Mouse (Mus musculus): ENCODE results near the gene Ttc7b. TPM values are rescaled to one million over a fixed set of nuclear protein-coding genes. Genes with fewer than 3 reads are reported as not detected.

Ttc7b gene
- total and polyA plus RNA-seq, 3 experiments: 21.1 to 33.9 (median 26.8) TPM

GRCm38 (mm10) chr12:100493211-100493610 is 27.4 kb downstream of the Ttc7b start:
- DNase-seq (ENCODE audit: low spot score) (no peak), ATAC-seq (ENCODE audit: extremely low read depth, insufficient number of reproducible peaks, low FRiP score, poor library complexity, severe bottlenecking) (no peak)
- H3K4me1 ChIP-seq (ENCODE audit: insufficient read depth, low read depth, low read length): peaks cover 3% of the 10 kb centered on the region; the same call in 1 of the 2 replicates
- H3K9me3 ChIP-seq (replicated peaks): no peaks in the 10 kb centered on the region
- peaks cover 31% of the 10 kb centered on the region for H3K36me3 ChIP-seq (replicated peaks)
- no peak overlapping the region for H3K4me3 ChIP-seq (ENCODE audit: low read depth, low read length)
- H3K27me3 ChIP-seq (ENCODE audit: insufficient read depth, low read length): peaks cover 7% of the 10 kb centered on the region; the same call in 1 of the 2 replicates
- TF ChIP-seq CTCF (IDR thresholded peaks at IDR 0.05; ENCODE audit: low read depth, low read length): no peak

DNA sequence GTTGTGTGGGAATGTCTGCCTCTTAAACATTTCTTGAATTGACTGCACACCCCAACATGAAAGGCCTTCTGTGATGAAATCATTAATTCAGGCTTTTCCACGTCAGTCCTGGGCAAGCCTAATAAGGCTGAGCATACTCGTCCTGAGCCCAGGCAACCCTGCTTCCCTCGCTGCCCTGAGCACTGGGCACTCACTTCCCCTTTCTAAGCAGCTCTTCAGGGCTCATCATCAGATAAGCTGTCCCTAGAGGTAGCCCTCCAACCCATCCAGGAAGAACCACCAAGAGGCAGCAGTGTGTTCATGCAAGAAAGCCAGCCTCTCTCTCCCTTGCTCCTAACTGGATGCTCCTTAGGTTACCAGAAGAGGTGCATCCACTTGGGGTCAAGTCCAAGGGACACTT is 27.9 kb downstream of the Ttc7b start:
- Histone ChIP-seq H3K9me3 (replicated peaks) (no peaks in the 10 kb centered on the region), H3K36me3 (replicated peaks) (peaks cover 30% of the 10 kb centered on the region), H3K4me1 (ENCODE audit: insufficient read depth, low read depth, low read length) (peaks cover 3% of the 10 kb centered on the region; the same call in 1 of the 2 replicates), H3K4me3 (ENCODE audit: low read depth, low read length) (no peak overlapping the region), H3K27me3 (ENCODE audit: insufficient read depth, low read length) (peaks cover 9% of the 10 kb centered on the region; the same call in 1 of the 2 replicates)
- no peak for DNase-seq (ENCODE audit: low spot score)
- ATAC-seq (ENCODE audit: extremely low read depth, insufficient number of reproducible peaks, low FRiP score, poor library complexity, severe bottlenecking): peak; percentile 70
- no peak for TF ChIP-seq CTCF (IDR thresholded peaks at IDR 0.05; ENCODE audit: low read depth, low read length)
- no peak for TF ChIP-seq POLR2AphosphoS5 (IDR thresholded peaks at IDR 0.05; ENCODE audit: insufficient replicate concordance, low read depth, low read length)
- TF ChIP-seq GATA1 (IDR thresholded peaks at IDR 0.05; ENCODE audit: borderline replicate concordance, low read length): no peak
- no peak for TF ChIP-seq GATA2 (IDR thresholded peaks at IDR 0.05; ENCODE audit: borderline replicate concordance, low read depth, low read length)
- TF ChIP-seq TAL1 (conservative IDR thresholded peaks at IDR 0.05; ENCODE audit: low read depth, low read length): no peak

- TF ChIP-seq CTCF (IDR thresholded peaks at IDR 0.05; ENCODE audit: low read depth, low read length): no peak
- TF ChIP-seq TAL1 (conservative IDR thresholded peaks at IDR 0.05; ENCODE audit: low read depth, low read length): no peak
- no peak for TF ChIP-seq POLR2AphosphoS5 (IDR thresholded peaks at IDR 0.05; ENCODE audit: insufficient replicate concordance, low read depth, low read length)
- TF ChIP-seq GATA2 (IDR thresholded peaks at IDR 0.05; ENCODE audit: borderline replicate concordance, low read depth, low read length): no peak
- no peak for TF ChIP-seq GATA1 (IDR thresholded peaks at IDR 0.05; ENCODE audit: borderline replicate concordance, low read length)
- H3K9me3 ChIP-seq (replicated peaks): no peaks in the 10 kb centered on the region
- ATAC-seq (ENCODE audit: extremely low read depth, insufficient number of reproducible peaks, low FRiP score, poor library complexity, severe bottlenecking): no peak
- DNase-seq (ENCODE audit: low spot score): no peak
- H3K36me3 ChIP-seq (replicated peaks): peaks cover 27% of the 10 kb centered on the region
- peaks cover 3% of the 10 kb centered on the region; the same call in 1 of the 2 replicates for H3K4me1 ChIP-seq (ENCODE audit: insufficient read depth, low read depth, low read length)
- H3K27me3 ChIP-seq (ENCODE audit: insufficient read depth, low read length): peaks cover 14% of the 10 kb centered on the region
- H3K4me3 ChIP-seq (ENCODE audit: low read depth, low read length): no peak overlapping the region
These were observed 28.5 kb downstream of the Ttc7b start for GRCm38 (mm10) chr12:100491967-100492611.

- no peaks in the 10 kb centered on the region for H3K9me3 ChIP-seq (replicated peaks)
- TF ChIP-seq POLR2AphosphoS5 (IDR thresholded peaks at IDR 0.05; ENCODE audit: insufficient replicate concordance, low read depth, low read length) (no peak), CTCF (IDR thresholded peaks at IDR 0.05; ENCODE audit: low read depth, low read length) (no peak), TAL1 (conservative IDR thresholded peaks at IDR 0.05; ENCODE audit: low read depth, low read length) (no peak)
- ATAC-seq (ENCODE audit: extremely low read depth, insufficient number of reproducible peaks, low FRiP score, poor library complexity, severe bottlenecking) (no peak), DNase-seq (ENCODE audit: low spot score) (no peak)
- no peak overlapping the region for H3K4me3 ChIP-seq (ENCODE audit: low read depth, low read length)
- no peaks in the 10 kb centered on the region; the same call in 1 of the 2 replicates for H3K4me1 ChIP-seq (ENCODE audit: insufficient read depth, low read depth, low read length)
- peaks cover 10% of the 10 kb centered on the region for H3K27me3 ChIP-seq (ENCODE audit: insufficient read depth, low read length)
- peaks cover 17% of the 10 kb centered on the region for H3K36me3 ChIP-seq (replicated peaks)
These were observed 30.8 kb downstream of the Ttc7b start for GRCm38 (mm10) chr12:100489799-100490198.

- Histone ChIP-seq H3K4me3 (ENCODE audit: low read depth, low read length) (no peak overlapping the region), H3K36me3 (replicated peaks) (peaks cover 8% of the 10 kb centered on the region)
- ATAC-seq (ENCODE audit: extremely low read depth, insufficient number of reproducible peaks, low FRiP score, poor library complexity, severe bottlenecking): no peak
These were observed 32.3 kb downstream of the Ttc7b start for GRCm38 (mm10) chr12:100488368-100488767.

DNA sequence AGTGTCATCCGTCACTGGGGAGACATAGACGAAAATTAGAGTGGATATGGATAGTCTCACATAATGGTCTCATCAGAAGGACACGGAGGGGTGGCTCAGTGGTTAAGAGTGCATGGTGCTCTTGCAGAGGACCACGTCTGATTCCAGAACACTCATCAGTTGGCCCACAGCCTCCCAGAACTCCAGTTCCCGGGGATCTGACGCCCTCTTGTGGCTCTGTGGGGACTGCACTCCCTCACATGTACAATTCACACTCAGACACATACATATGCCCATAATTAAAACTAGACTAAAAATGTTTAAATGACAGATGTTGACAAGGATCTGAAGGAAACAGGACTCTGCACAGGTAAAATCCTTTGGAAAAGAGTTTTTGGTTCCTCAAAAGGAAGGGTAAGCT is 34.4 kb downstream of the Ttc7b start:
- no peak for DNase-seq (ENCODE audit: low spot score)
- peak; percentile 16; the same call in 1 of the 2 replicates for TF ChIP-seq CTCF (IDR thresholded peaks at IDR 0.05; ENCODE audit: low read depth, low read length)
- TF ChIP-seq POLR2AphosphoS5 (IDR thresholded peaks at IDR 0.05; ENCODE audit: insufficient replicate concordance, low read depth, low read length): no peak
- no peak for ATAC-seq (ENCODE audit: extremely low read depth, insufficient number of reproducible peaks, low FRiP score, poor library complexity, severe bottlenecking)
- H3K36me3 ChIP-seq (replicated peaks): peaks cover 8% of the 10 kb centered on the region
- peaks cover 2% of the 10 kb centered on the region; the same call in 1 of the 2 replicates for H3K4me1 ChIP-seq (ENCODE audit: insufficient read depth, low read depth, low read length)
- no peak overlapping the region for H3K4me3 ChIP-seq (ENCODE audit: low read depth, low read length)
- H3K27me3 ChIP-seq (ENCODE audit: insufficient read depth, low read length): peaks cover 16% of the 10 kb centered on the region
- no peaks in the 10 kb centered on the region for H3K9me3 ChIP-seq (replicated peaks)

More at GRCm38 (mm10) chr12:100488368-100488767, 32.3 kb downstream of the Ttc7b start:
- Histone ChIP-seq H3K9me3 (replicated peaks) (no peaks in the 10 kb centered on the region), H3K27me3 (ENCODE audit: insufficient read depth, low read length) (peaks cover 10% of the 10 kb centered on the region), H3K4me1 (ENCODE audit: insufficient read depth, low read depth, low read length) (no peaks in the 10 kb centered on the region; the same call in 1 of the 2 replicates)
- DNase-seq (ENCODE audit: low spot score): no peak
- TF ChIP-seq CTCF (IDR thresholded peaks at IDR 0.05; ENCODE audit: low read depth, low read length): no peak
- no peak for TF ChIP-seq GATA1 (IDR thresholded peaks at IDR 0.05; ENCODE audit: borderline replicate concordance, low read length)
- TF ChIP-seq GATA2 (IDR thresholded peaks at IDR 0.05; ENCODE audit: borderline replicate concordance, low read depth, low read length): no peak
- TF ChIP-seq POLR2AphosphoS5 (IDR thresholded peaks at IDR 0.05; ENCODE audit: insufficient replicate concordance, low read depth, low read length): no peak
- TF ChIP-seq TAL1 (conservative IDR thresholded peaks at IDR 0.05; ENCODE audit: low read depth, low read length): no peak
